Mouse (Mus musculus): ENCODE measurements around the gene Bbox1. TPM values are rescaled to one million over a fixed set of nuclear protein-coding genes. Genes with fewer than 3 reads are reported as not detected.

The Bbox1 gene
- polyA plus RNA-seq, 1 experiment from 2014 or later: not detected

DNA sequence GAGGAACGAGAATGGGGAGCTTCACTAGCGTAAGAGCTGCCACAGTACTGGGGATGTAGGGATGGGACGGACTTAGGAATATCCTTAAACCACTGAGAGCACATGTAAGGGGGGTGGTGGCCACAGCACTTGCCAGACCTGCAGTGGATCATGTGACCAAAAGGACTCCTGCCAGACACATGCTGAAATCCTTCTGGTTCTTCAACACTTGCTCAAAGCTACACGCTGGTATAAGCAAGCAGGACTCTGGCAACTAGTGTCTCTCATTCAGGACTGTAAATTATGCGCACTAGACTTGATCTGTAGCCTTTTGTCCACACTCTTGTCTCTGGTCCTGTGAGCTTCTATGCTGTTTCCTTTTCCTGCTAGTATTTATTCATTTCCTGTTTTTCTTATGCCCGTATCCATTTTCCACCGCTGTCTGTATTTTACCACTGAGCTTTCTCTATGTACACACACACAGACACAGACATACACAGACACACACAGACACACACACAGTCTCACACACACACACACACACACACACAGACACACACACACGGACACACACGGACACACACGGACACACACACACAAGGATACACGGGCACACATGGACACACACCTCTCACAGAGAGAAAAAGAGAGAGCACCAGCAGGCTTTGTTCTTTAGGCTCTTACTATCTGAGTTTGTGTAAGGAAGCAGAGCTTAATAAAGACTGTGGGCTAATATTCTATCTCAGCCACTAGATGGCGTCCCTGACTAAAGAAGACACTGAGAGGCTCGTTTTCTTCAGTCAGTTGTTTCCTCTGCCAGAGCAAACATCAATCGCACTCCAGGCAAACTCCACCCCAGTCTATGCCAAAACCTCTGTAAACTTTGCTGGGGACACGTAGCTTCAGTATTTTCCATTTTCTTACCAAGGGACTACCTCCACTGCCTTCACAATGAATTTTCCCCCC, 84.9 kb downstream of the Bbox1 start:
- H3K27ac ChIP-seq: no peak overlapping the region
- H3K4me2 ChIP-seq (replicated peaks): 0 out of 2 replicates have a peak overlapping the region, but pooled peaks have one; percentile 23
- whole genome bisulfite sequencing: 42% methylated on average over 15 of the region's 15 CpGs
- H3K27me3 ChIP-seq: no peaks in the 10 kb centered on the region
- 0 out of 2 replicates have a peak, but pooled peaks cover 2% of the 10 kb centered on the region for H3K4me1 ChIP-seq
- H3K9me3 ChIP-seq (replicated peaks): no peaks in the 10 kb centered on the region
- H3K4me3 ChIP-seq: no peak overlapping the region
- 0 out of 2 replicates have a peak overlapping the region, but pooled peaks have one; percentile 33 for H3K9ac ChIP-seq
- H3K36me3 ChIP-seq: no peaks in the 10 kb centered on the region
- peak; percentile 85 for ATAC-seq (ENCODE audit: low FRiP score)

DNA sequence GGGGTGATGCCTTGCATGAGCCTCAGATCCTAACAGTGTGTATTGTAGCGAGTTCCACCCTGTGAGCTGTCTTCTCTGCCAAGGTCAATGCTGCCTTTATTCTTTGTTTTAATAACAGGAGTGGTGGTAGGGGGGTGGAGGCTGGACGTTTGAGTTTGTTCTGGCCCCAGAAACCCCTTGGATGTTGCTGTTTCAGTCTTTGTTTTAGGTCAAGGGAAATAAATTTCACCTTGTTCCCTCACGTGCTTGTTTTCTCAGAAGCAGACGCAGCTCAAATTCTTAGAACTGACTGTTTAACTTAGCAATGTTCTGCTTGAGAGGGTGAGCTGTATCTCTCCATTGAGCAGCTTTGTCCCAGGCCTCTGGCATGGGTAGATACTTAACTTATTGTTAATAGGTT, 87.9 kb downstream of the Bbox1 start:
- Histone ChIP-seq H3K4me1 (0 out of 2 replicates have a peak, but pooled peaks cover 2% of the 10 kb centered on the region), H3K4me2 (replicated peaks) (no peak overlapping the region), H3K27ac (no peak overlapping the region), H3K9me3 (replicated peaks) (no peaks in the 10 kb centered on the region), H3K27me3 (no peaks in the 10 kb centered on the region), H3K9ac (no peak overlapping the region), H3K4me3 (no peak overlapping the region), H3K36me3 (no peaks in the 10 kb centered on the region)
- WGBS: 57% methylated on average over 4 of the region's 4 CpGs
- ATAC-seq (ENCODE audit: low FRiP score): no peak

DNA sequence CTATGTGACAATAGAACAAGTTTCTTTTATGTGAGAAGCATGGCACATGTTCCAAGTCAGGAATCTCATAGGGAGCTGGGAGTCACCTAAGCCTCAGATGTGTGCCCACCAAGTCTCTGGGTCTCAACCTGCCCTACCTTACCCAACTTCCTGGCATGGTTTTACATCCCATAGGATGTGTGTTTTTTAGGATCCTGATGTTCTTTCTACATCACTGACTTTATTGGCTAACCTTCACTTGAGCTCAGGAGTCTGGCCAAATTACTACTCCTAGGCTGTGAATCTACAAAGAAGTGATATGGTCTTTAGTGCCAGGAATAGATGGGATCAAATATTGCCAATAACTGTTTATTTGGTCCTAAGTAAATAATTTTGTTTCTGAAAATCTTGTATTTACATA, 88.4 kb downstream of the Bbox1 start:
- H3K4me2 ChIP-seq (replicated peaks): no peak overlapping the region
- H3K4me3 ChIP-seq: no peak overlapping the region
- no peak overlapping the region for H3K9ac ChIP-seq
- ATAC-seq (ENCODE audit: low FRiP score): no peak
- no peaks in the 10 kb centered on the region for H3K27me3 ChIP-seq
- no peaks in the 10 kb centered on the region for H3K36me3 ChIP-seq
- no peaks in the 10 kb centered on the region for H3K9me3 ChIP-seq (replicated peaks)
- no peak overlapping the region for H3K27ac ChIP-seq
- 0 out of 2 replicates have a peak, but pooled peaks cover 2% of the 10 kb centered on the region for H3K4me1 ChIP-seq

DNA sequence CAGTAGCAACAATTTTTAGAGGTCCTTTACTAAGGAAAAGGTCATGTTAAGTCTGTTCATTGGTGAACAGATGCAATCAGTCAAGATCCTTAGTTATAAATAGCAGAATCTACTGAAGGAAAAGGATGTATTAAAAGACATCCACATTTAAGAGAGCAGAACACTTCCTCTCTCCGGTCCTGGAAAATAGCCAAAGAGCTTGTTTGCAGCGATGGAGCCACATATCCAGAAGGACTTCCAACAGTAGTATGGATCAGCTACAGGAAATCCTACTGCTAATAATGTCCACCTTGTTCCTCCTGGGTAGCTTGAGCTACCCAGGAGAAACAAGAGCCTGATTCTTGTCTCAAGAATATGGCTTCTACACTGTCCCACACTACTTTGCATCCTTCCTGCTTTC, 91.6 kb downstream of the Bbox1 start:
- no peak for ATAC-seq (ENCODE audit: low FRiP score)
- Histone ChIP-seq H3K27me3 (no peaks in the 10 kb centered on the region), H3K4me2 (replicated peaks) (no peak overlapping the region), H3K4me1 (no peaks in the 10 kb centered on the region), H3K27ac (no peak overlapping the region), H3K36me3 (no peaks in the 10 kb centered on the region), H3K9ac (no peak overlapping the region), H3K9me3 (replicated peaks) (no peaks in the 10 kb centered on the region), H3K4me3 (no peak overlapping the region)
- 93% methylated on average over 2 of the region's 2 CpGs for whole genome bisulfite sequencing

DNA sequence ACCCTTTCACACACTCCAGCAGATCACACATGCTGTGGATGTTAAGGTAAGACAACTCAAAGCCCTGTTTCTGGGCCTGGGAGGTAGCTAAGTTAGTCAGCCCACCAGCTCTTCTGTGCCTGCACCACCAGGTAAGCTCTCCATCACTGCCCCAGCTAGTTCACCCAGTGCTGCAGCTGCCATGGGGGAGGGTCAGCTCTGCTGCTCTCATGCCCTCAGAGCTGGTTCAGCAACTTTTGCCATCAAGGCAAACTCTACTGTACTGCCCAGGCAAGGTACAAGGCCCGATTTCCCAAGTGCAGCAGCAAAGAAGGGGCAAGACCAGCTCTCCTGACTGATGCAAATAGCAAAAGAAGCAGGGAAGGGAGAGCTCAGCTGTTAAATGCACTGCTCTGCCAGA, 93.9 kb downstream of the Bbox1 start:
- no peak for ATAC-seq (ENCODE audit: low FRiP score)
- H3K27ac ChIP-seq: no peak overlapping the region
- WGBS: 75% methylated on average over 1 of the region's 1 CpGs
- no peak overlapping the region for H3K4me3 ChIP-seq
- no peaks in the 10 kb centered on the region for H3K9me3 ChIP-seq (replicated peaks)
- H3K9ac ChIP-seq: no peak overlapping the region
- no peaks in the 10 kb centered on the region for H3K4me1 ChIP-seq
- no peak overlapping the region for H3K4me2 ChIP-seq (replicated peaks)
- no peaks in the 10 kb centered on the region for H3K27me3 ChIP-seq
- H3K36me3 ChIP-seq: no peaks in the 10 kb centered on the region

DNA sequence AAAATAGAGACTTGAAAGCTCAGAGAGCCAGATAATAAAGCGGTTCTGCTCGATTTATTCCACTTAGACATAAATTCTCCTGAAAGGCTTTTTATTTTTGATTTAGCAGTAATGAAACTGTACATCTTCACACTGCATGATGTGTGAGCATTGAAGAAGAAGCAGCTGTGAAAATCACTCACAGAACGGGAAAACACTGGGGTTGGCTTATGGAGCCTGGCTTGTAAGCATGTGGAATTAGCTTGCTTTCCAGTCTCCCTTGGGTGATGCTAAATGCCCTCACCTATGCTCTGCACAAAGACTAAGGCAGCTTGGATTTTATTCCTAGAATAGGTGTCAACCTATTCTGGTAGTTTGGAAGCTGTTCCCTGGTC, 98.7 kb downstream of the Bbox1 start:
- no peaks in the 10 kb centered on the region for H3K36me3 ChIP-seq
- ATAC-seq (ENCODE audit: low FRiP score): no peak
- H3K4me2 ChIP-seq (replicated peaks): no peak overlapping the region
- no peaks in the 10 kb centered on the region for H3K4me1 ChIP-seq
- no peak overlapping the region for H3K9ac ChIP-seq
- H3K27me3 ChIP-seq: no peaks in the 10 kb centered on the region
- no peak overlapping the region for H3K27ac ChIP-seq
- no peaks in the 10 kb centered on the region for H3K9me3 ChIP-seq (replicated peaks)
- H3K4me3 ChIP-seq: no peak overlapping the region
- 80% methylated on average over 3 of the region's 3 CpGs for WGBS

DNA sequence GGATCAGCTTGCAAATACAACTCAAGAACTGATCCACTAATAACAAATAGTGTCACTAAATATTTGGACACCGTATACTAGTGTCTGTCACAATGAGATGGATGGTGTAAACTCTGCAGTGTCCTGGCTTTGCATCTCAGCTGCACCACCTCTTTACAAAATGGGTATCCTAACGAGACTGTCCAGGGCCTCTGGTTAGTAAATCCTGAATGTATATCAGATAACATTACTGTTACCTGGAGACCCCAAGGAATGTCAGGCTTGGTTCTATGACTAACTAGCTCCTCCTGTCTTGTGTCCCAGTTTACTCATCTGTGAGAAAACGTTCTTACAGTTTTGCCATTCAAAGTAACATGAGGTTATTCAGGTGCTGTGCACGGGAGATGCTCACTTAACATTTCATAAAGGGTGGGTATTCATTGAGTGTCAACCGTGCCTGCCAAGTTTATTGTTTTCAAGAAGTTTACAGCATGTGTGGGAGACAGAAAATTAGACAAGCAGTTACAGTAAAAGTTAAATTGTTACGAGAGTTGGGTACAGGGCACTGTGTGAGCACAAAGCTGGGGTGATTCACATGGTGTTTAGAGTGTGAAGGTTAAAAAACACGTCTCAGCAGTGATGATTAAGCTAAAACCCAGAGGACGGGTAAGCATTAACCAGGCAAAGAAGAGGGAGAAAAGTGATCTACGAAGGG, 99.2 kb downstream of the Bbox1 start:
- Histone ChIP-seq H3K4me1 (no peaks in the 10 kb centered on the region), H3K9ac (no peak overlapping the region), H3K27ac (no peak overlapping the region), H3K27me3 (no peaks in the 10 kb centered on the region), H3K36me3 (no peaks in the 10 kb centered on the region), H3K9me3 (replicated peaks) (no peaks in the 10 kb centered on the region), H3K4me3 (no peak overlapping the region), H3K4me2 (replicated peaks) (no peak overlapping the region)
- 68% methylated on average over 9 of the region's 9 CpGs for WGBS
- no peak for ATAC-seq (ENCODE audit: low FRiP score)

DNA sequence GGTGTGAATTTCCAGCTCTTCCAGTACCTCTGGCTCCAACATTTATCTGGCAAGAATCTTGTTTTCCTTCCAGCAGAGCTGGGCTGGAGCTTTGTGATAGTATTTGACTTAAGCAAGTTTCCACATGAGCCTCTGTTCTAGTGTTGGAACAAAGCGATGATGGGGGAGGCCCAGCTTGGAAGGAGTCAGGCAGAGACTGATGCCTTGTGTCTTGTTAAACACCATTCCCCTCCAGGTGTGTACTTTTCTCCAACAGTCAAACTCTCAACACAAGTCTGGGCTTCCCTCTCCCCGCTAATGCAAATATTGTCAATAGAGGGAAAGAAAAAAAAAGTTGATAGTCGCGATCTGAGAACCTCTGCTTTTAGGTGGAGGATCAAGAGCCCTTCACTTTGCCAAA, 100.1 kb downstream of the Bbox1 start:
- no peak overlapping the region for H3K9ac ChIP-seq
- WGBS: 89% methylated on average over 4 of the region's 4 CpGs
- no peak overlapping the region for H3K4me3 ChIP-seq
- H3K4me1 ChIP-seq: no peaks in the 10 kb centered on the region
- no peak overlapping the region for H3K4me2 ChIP-seq (replicated peaks)
- H3K27ac ChIP-seq: no peak overlapping the region
- no peaks in the 10 kb centered on the region for H3K27me3 ChIP-seq
- no peak for ATAC-seq (ENCODE audit: low FRiP score)
- no peaks in the 10 kb centered on the region for H3K9me3 ChIP-seq (replicated peaks)
- no peaks in the 10 kb centered on the region for H3K36me3 ChIP-seq

Other genes with a start within 250 kb of the Bbox1 start
- gene Fibin, start 48.6 kb upstream of the Bbox1 start, polyA plus RNA-seq (2016; fragmentation: Nextera tagmentation; extraction: Ambion mirVana): 29.5 and 54.2 TPM in 2 replicates

Data from hindbrain, embryonic 12.5 days (tissue).